Mouse (Mus musculus) C2C12 (cell line): Measurements from ENCODE around the gene Heg1. TPM values are rescaled to one million over a fixed set of nuclear protein-coding genes. Genes with fewer than 3 reads are reported as not detected.

ENCODE experiments used
- H3K27me3 ChIP-seq: one replicate; pipeline ENCODE4 v1.6.1; 2011; ENCODE audit not compliant: control insufficient read depth, insufficient read depth, insufficient read length
- H3K36me3 ChIP-seq: one replicate; pipeline ENCODE4 v1.6.1; 2011; ENCODE audit not compliant: control insufficient read depth, insufficient read depth
- H3K4me3 ChIP-seq: one replicate; pipeline ENCODE4 v1.5.1; 2011; ENCODE audit warnings: mild to moderate bottlenecking, control low read depth; ENCODE audit not compliant: poor library complexity, insufficient read depth, severe bottlenecking
- H3K79me2 ChIP-seq: one replicate; pipeline ENCODE4 v1.6.1; 2011; ENCODE audit not compliant: control insufficient read depth, insufficient read depth
- H3K79me3 ChIP-seq: one replicate; pipeline ENCODE4 v1.6.1; 2011; ENCODE audit warnings: low read depth, control low read depth
- H3ac ChIP-seq: one replicate; pipeline ENCODE3; 2011; ENCODE audit warnings: low read depth; ENCODE audit not compliant: control insufficient read depth, insufficient read length
- CEBPB ChIP-seq: IDR thresholded peaks from one replicate; pipeline ENCODE4 v1.6.1; 2011; ENCODE audit warnings: low read depth, mild to moderate bottlenecking, control low read depth, moderate library complexity
- CTCF ChIP-seq: IDR thresholded peaks from one replicate; pipeline ENCODE4 v1.5.1; 2011; ENCODE audit not compliant: control insufficient read depth, insufficient read depth, insufficient read length
- FOSL1 ChIP-seq: IDR thresholded peaks from one replicate; pipeline ENCODE4 v1.8.0; 2011; ENCODE audit warnings: mild to moderate bottlenecking, low read length; ENCODE audit not compliant: poor library complexity, insufficient read depth, severe bottlenecking
- MAX ChIP-seq: IDR thresholded peaks from one replicate; pipeline ENCODE4 v1.6.1; 2011; ENCODE audit warnings: mild to moderate bottlenecking, control low read depth
- MYOD1 ChIP-seq: IDR thresholded peaks from one replicate; pipeline ENCODE4 v1.6.1; 2011; ENCODE audit warnings: low read depth; ENCODE audit not compliant: control insufficient read depth, insufficient read length
- MYOG ChIP-seq: IDR thresholded peaks from one replicate; pipeline ENCODE4 v1.6.1; 2011; ENCODE audit not compliant: control insufficient read depth, insufficient read length; ENCODE audit errors: extremely low read depth
- USF1 ChIP-seq: IDR thresholded peaks from one replicate; pipeline ENCODE4 v1.6.1; 2011; ENCODE audit warnings: low read depth, mild to moderate bottlenecking, control low read depth, moderate library complexity
- polyA plus RNA-seq: library from polyadenylated mRNA; unstranded; fragments of >200 nt; fragmentation: generic; extraction: Trizol; gene quantifications from one replicate; pipeline ENCODE4 v1.2.1, GENCODE M21; 2012; ENCODE audit warnings: missing spikeins

The Heg1 gene
- polyA plus RNA-seq, 1 experiment = 4.4 TPM

- no peaks in the 10 kb centered on the region for H3K79me2 ChIP-seq
- TF ChIP-seq MAX (no peak), MYOG (no peak), CEBPB (no peak), MYOD1 (no peak), USF1 (no peak), FOSL1 (no peak), CTCF (no peak)
- H3K79me3 ChIP-seq = no peaks in the 10 kb centered on the region
- H3ac ChIP-seq = no peak overlapping the region
- H3K4me3 ChIP-seq = no peak overlapping the region
- no peaks in the 10 kb centered on the region for H3K36me3 ChIP-seq
- H3K27me3 ChIP-seq = no peaks in the 10 kb centered on the region
Observed at GRCm38 (mm10) chr16:33677901-33678300, 6.3 kb upstream of the Heg1 start.

GRCm38 (mm10) chr16:33680271-33680670 lies 3.9 kb upstream of the Heg1 start:
- no peaks in the 10 kb centered on the region for H3K27me3 ChIP-seq
- H3K79me2 ChIP-seq = peaks cover 7% of the 10 kb centered on the region
- no peak overlapping the region for H3K4me3 ChIP-seq
- no peak overlapping the region for H3ac ChIP-seq
- H3K79me3 ChIP-seq = peaks cover 2% of the 10 kb centered on the region
- no peaks in the 10 kb centered on the region for H3K36me3 ChIP-seq
- TF ChIP-seq MAX (no peak), CTCF (no peak), MYOD1 (no peak), MYOG (no peak), FOSL1 (no peak), USF1 (no peak), CEBPB (no peak)

GRCm38 (mm10) chr16:33680816-33681215 lies 3.4 kb upstream of the Heg1 start:
- no peak for TF ChIP-seq MYOG
- no peak for TF ChIP-seq FOSL1
- peaks cover 13% of the 10 kb centered on the region for H3K79me2 ChIP-seq
- no peak overlapping the region for H3K4me3 ChIP-seq
- H3K79me3 ChIP-seq = peaks cover 3% of the 10 kb centered on the region
- no peaks in the 10 kb centered on the region for H3K27me3 ChIP-seq
- H3ac ChIP-seq = no peak overlapping the region
- H3K36me3 ChIP-seq = no peaks in the 10 kb centered on the region

DNA sequence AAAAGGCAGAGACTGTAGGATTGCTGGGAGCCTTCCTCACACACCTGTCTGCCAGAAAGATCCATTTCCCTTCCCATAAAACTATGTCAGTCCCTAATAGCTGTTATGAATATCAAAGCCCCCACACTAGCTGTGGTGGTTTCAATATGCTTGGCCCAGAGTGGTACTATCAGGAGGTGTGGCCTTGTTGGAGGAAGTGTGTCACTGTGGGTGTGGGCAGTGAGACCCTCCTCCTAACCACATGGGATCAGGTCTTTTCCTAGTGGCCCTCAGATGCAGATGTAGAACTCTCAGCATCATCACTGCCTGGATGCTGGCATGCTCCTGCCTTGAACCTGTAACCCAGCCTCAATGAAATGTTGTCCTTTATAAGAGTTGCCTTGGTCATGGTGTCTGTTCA lies 2.5 kb upstream of the Heg1 start:
- H3K79me3 ChIP-seq = peaks cover 9% of the 10 kb centered on the region
- H3K79me2 ChIP-seq = peaks cover 21% of the 10 kb centered on the region
- H3K27me3 ChIP-seq = no peaks in the 10 kb centered on the region
- H3K4me3 ChIP-seq = no peak overlapping the region
- no peaks in the 10 kb centered on the region for H3K36me3 ChIP-seq
- no peak for TF ChIP-seq MAX
- TF ChIP-seq MYOG = no peak
- no peak for TF ChIP-seq CTCF
- TF ChIP-seq CEBPB = no peak
- TF ChIP-seq FOSL1 = no peak
- TF ChIP-seq MYOD1 = no peak
- no peak for TF ChIP-seq USF1
- no peak overlapping the region for H3ac ChIP-seq

GRCm38 (mm10) chr16:33682651-33683050 lies 1.5 kb upstream of the Heg1 start:
- Histone ChIP-seq H3K79me2 (peaks cover 28% of the 10 kb centered on the region), H3K27me3 (no peaks in the 10 kb centered on the region), H3K79me3 (peaks cover 12% of the 10 kb centered on the region), H3K36me3 (no peaks in the 10 kb centered on the region), H3K4me3 (no peak overlapping the region), H3ac (no peak overlapping the region)
- no peak for TF ChIP-seq MYOG
- TF ChIP-seq MYOD1 = no peak
- TF ChIP-seq CTCF = no peak
- no peak for TF ChIP-seq CEBPB

DNA sequence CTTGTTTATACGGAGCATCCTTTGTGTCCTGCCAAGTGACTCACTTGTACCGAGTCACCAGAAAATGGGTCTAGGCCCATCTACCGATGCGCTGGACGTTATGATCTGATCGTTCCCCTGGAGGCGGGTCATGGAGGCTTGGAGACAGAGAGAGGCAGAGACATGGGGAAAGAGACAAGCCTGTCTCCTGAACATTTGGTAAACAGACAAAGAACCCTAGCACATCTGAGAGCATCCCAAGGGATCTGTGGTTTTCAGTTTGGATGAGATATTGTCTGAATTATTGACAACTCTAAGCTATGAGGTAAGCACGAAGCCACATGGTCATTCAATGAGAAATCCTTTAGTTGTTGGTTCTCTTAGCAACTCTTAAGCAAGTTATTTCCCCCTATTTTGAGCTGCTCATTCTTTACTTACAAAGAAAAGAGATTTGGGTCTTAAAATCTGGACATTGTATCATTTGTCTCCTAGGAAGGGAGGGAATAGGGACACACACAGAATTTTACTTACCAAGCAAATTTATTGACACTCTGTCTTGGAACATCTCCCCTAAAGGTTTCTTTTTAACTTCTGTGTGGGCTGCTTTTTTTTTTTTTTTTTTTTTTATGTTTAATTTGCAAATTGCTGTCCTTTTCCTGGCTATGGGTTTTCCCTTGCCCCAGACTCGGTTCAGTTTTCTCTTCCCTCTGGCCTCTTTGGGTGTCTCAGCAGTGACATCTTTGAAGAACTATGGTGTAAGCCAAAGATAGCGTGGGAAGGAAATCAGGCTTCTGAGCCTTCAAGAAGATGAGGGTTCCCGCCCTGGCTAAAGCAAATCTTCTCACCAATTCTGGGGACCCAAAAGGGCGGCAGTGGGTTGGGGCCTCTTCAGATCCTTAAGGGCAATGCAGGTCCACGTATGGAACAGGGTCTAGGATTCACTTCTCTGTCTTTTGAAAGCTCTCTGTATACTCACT lies 686 bp upstream of the Heg1 start:
- no peaks in the 10 kb centered on the region for H3K27me3 ChIP-seq
- peaks cover 13% of the 10 kb centered on the region for H3K79me3 ChIP-seq
- no peak overlapping the region for H3K4me3 ChIP-seq
- no peak overlapping the region for H3ac ChIP-seq
- peaks cover 36% of the 10 kb centered on the region for H3K79me2 ChIP-seq
- no peaks in the 10 kb centered on the region for H3K36me3 ChIP-seq
- TF ChIP-seq USF1 = no peak
- TF ChIP-seq MYOG = no peak
- TF ChIP-seq CTCF = no peak
- no peak for TF ChIP-seq MYOD1
- no peak for TF ChIP-seq MAX
- TF ChIP-seq FOSL1 = no peak
- no peak for TF ChIP-seq CEBPB
